Mouse (Mus musculus) frontal cortex, postnatal 36 days (tissue): Measurements from ENCODE around the gene Mrgprf.

Experiments used
- DNase-seq, 2 experiments: peaks; one replicate each; pipeline ENCODE4 v3.0.0; 2022; ENCODE audit warnings: low spot score in 2 of 2

Gene Mrgprf

DNA sequence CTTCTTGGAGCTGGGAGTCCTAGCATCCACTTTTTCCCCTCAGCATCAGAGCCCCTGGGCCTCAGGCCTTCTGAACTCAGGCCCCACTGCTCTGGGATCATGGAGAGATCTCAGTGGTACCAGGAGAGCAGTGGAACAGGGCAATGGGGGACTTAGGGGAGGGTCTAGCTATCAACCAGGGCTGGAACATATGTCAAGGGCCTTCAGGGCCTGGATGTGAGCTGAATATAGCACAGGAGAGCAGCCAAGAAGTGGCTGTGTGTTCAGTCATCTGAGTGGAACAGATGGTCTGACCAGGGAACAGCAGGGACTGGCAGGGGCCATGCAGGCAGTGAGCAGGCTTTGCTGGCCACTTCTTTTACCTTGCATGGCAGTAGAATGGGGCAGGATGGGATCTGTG, 34.6 kb downstream of the Mrgprf start:
- DNase-seq = peak in 1 of 2 experiments; percentile 16

- DNase-seq = no peak
Observed at GRCm38 (mm10) chr7:145335616-145336332, 35.1 kb downstream of the Mrgprf start.

DNA sequence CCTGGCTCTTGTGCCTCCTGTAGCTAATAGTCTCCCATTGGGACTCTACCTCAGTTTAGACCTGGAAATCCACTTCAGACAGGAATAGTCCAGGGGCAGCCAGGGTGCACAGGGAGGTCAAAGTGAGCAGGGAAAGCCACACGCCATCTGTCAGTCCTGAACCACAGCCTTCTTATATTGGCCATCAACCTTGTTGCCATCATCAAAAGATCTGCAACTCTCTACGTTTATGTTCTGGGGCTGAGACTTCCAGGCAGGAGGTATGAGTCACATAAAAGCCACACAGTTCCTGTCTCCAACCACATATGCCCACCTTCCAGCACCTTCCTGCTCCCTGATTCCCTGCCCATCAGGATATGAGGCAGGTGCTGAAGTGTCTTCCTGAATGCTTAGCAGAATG, 37.3 kb downstream of the Mrgprf start:
- DNase-seq = no peak

DNA sequence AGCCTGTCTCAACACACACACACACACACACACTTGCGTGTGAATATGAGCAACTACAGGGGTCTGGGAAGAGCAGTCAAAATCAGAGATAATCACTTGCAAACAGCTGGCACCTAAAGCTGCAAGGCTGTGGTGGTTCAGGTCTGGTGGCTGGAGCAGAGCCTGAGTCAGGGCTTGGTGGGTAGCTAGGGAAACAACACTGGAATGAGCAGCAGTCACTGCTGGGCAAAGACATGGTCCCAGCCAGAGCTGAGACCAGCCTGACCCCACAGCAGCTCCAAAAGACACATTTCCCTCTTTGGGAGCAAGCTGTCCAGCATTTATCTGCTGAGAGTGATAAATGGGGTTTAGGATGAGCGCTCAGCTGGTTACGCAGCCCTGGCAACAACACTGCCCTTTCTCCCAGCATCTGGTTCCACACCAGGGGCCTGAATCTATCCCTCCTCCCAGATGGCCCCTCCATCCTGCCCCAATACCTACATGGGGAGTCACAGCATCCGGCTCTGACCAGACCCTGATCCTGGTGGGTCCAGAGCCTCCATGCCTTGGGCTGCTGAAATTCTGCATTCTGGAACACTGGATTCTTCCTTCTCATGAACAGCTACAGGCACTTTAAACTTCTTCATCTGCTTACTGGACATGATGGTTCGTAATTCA, 39.7 kb downstream of the Mrgprf start:
- no peak for DNase-seq
